Mouse (Mus musculus): ENCODE data around the gene Sh3gl2.

Sh3gl2 gene

DNA sequence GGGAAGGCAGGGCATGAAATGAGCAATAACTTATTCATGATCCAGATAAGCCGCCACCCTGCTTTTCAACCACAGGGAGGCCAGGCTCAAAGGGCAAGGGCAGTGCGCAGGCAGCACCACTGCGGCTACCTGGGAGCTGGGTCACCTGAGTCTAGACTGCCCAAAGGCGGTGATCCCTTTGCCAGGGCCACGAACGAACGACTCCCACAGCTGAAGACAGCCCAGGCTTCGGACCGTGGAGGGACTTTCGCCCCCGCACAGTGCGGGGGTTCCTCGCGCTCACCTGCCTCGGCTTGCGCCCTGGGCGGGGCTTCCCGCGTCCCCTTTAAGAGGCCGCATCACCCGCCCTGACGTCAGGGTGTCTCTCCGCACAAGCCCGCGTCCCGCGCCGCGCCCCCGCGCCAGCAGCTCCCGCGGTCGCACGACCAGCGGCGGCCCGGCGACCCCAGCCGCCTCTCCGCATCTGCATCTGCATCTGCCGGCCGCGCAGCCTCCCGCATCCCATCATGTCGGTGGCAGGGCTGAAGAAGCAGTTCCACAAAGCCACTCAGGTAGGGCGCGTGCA is at the start of gene Sh3gl2:
Gene Sh3gl2, plus strand, starts transcription at position 56 of the 565 bp plus-strand sequence.
- DNase-seq = peak; percentile 76 to 82

DNA sequence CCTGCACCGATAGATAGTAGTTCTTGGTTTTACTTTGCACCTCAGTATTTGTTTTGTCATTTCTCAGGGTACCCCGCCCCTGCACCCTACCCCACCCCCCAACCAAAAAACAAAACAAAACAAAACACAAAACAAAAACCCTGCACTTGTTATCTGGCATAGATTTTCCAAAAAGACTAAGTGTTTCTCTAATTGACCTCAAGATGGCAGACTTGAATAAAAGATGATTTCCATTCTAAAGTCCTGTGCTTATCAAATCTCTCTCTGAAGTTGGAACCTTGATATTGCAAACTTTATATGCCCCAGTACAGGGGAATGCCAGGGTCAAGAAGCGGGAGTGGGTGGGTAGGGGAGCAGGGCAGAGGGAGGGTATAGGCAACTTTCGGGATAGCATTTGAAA is 43.8 kb upstream of the Sh3gl2 start:
- no peak for DNase-seq

- peak; percentile 11 to 68 for DNase-seq
These were observed 42.2 kb upstream of the Sh3gl2 start for GRCm38 (mm10) chr4:85162468-85163312.

GRCm38 (mm10) chr4:85163313-85163615 is 41.7 kb upstream of the Sh3gl2 start:
- peak in 1 of 2 experiments; percentile 10 for DNase-seq

DNA sequence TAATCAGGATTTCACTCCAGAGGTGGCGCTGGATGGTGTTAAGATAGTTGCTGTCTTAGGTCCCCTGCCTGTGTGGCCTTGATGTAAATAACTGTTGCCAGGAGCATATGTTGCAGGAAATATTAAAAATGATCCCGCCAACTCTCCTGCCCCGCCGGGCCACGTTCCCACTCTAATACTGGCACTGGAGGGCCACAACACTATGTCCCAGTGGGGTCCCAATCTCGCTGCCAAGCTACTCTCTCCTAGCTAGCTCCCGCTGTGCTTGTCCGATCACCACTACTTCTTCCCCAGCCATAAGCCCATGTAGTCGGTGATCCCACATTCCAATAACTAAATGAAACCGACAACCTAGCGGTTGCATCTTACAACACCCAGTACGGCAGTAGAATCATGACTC is 36.9 kb upstream of the Sh3gl2 start:
- no peak for DNase-seq

DNA sequence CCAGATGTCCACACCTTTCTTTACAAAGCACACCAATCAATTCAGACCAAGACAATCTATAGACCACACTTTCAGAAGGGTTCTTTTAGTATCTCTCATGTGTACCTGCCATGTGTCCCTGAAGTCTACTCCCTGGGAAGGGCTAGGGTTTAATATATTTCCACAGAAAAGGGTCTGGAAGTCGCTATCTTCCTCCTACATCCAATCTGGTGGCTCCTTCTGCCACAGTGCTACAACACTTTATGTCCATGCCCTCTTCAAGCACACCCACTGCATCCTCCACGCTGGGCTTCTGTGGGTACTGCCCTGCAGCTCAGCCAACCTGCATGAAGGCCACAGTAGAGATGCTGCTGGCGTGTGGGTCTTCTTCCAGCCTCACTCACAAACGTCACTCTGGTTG is 29.5 kb upstream of the Sh3gl2 start:
- DNase-seq = no peak

DNA sequence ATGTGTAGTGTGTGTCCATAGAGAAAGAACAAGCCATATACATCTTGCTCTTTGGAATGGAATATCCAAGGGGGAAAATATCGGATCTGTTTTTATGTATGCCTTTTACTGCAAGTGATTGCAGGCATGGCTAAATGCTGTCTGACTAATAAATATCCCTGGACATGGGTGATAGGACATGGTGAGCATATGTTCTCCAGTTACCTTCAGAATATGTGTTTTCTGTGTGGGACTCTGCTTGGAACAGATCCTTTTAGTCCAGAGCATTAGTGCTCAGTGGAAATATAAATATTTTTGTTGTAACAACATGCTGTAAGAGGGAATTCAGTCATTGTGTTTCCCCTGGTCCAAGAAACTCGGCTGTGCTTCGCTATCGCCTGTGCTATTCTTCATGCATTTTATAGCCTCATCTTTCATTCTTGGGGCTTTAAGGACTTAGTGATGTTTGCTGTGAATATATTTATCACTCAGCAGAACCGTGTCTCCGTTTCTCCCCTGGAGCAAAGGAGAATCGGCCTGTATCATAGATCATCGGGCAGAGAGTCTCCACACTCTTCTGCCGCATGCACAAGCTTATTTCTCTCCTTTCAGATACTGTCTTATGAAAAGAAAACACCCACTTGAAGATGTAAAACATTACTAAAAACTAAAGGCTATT is 26.4 kb upstream of the Sh3gl2 start:
- no peak for DNase-seq

DNA sequence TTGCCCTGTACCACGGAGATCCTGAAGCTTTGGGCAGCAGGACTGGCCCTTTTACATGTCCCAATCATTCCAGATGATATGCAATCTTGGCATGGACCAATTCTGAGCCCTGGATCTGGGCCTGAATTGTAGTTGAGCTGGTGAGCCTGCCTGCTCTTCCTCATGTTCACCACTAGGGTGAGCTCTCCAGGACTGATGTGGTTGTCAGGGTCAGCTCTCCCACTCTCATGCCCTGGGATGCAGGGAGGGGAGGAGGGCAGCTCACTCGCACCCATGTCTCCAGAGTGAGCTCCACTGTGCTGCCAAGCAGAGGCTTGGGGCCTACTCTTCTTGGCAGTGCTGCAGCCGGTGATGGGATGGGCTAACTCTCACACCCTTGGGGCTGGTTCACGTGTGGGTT is 18.9 kb upstream of the Sh3gl2 start:
- peak in 1 of 2 experiments; percentile 6 for DNase-seq

GRCm38 (mm10) chr4:85196201-85196600 is 8.7 kb upstream of the Sh3gl2 start:
- DNase-seq = peak in 1 of 2 experiments; percentile 11

- DNase-seq = no peak
These were observed 6.5 kb upstream of the Sh3gl2 start for GRCm38 (mm10) chr4:85198431-85198830.

DNA sequence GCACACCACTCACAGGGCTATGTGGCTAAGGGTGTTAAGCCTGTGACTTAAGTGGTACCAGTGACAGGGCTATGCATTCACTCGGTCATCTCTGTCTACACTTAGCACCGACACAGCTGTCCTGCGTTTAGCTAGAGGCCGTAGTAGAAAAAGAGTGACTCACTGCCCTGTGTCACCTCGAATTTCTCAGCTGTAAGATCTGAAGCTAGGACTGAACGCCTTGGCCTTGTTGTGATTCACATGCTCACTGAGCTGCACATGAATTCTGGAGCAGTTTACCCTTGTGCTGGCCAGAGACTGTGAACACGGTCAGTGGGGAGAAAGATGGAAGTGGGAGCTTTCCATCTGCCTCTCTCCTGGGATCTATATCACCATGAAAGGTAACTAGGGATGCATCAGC is 2.3 kb upstream of the Sh3gl2 start:
- no peak for DNase-seq

- peak; percentile 30 to 71 for DNase-seq
These were observed 798 bp downstream of the Sh3gl2 start for GRCm38 (mm10) chr4:85205636-85206211.

DNA sequence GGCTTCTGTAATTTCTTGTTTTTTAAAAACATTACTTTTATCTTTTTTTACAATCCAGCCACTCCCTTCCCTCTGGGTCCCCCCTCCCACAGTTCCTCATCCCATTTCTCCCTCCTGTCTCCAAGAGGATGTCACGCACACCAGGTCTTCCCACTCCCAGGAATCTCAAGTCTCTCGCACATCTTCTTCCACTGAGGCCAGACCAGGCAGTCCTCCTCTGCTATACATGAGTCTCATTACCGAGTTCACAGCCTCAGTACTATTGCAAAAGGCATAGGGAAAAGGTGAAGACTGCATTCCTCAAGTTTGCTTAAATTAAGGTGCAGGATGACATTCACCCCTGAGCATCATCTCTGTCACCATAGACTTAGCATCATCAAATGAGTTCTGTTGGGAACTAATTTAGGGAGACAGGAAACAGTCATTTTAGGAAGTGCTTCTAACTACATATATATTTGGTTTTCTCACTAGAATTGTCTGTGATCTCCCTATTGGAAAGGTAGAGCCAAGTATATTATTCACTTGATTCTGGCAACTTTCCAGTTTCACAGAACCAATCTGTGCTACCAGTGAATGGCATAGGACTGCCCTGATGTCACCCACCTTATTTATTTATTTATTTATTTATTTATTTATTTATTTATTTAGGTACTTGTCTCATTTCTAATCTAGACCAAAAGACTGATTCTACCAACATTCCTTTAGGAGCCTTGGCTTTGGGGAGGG is 1.9 kb downstream of the Sh3gl2 start:
- no peak for DNase-seq

- no peak for DNase-seq
These were observed 2.6 kb downstream of the Sh3gl2 start for GRCm38 (mm10) chr4:85207515-85207914.

- no peak for DNase-seq
These were observed 3.6 kb downstream of the Sh3gl2 start for GRCm38 (mm10) chr4:85208531-85208930.

- DNase-seq = no peak
These were observed 6.0 kb downstream of the Sh3gl2 start for GRCm38 (mm10) chr4:85210953-85211352.

- no peak for DNase-seq
These were observed 12.1 kb downstream of the Sh3gl2 start for GRCm38 (mm10) chr4:85217003-85217402.

GRCm38 (mm10) chr4:85222716-85223115 is 17.8 kb downstream of the Sh3gl2 start:
- no peak for DNase-seq

DNA sequence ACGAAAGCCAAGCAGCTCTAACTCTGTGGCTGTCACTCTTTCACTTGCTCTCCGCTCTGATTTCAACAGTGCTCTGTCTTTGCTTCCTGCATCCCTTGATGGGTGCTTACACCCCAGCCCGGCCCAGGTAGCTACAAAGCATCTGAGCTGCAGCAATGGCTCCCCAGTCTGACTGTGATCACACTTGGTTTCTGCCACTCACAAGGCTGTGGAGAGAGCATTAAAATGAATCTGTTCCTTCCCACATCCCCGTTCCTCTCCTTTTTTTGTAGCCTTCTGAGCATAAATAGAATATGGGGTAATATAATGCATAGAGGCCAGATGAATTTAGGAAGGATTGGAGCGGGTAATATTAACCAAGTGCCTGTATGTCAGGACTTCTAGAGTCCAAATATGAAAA is 21.8 kb downstream of the Sh3gl2 start:
- DNase-seq = no peak

DNA sequence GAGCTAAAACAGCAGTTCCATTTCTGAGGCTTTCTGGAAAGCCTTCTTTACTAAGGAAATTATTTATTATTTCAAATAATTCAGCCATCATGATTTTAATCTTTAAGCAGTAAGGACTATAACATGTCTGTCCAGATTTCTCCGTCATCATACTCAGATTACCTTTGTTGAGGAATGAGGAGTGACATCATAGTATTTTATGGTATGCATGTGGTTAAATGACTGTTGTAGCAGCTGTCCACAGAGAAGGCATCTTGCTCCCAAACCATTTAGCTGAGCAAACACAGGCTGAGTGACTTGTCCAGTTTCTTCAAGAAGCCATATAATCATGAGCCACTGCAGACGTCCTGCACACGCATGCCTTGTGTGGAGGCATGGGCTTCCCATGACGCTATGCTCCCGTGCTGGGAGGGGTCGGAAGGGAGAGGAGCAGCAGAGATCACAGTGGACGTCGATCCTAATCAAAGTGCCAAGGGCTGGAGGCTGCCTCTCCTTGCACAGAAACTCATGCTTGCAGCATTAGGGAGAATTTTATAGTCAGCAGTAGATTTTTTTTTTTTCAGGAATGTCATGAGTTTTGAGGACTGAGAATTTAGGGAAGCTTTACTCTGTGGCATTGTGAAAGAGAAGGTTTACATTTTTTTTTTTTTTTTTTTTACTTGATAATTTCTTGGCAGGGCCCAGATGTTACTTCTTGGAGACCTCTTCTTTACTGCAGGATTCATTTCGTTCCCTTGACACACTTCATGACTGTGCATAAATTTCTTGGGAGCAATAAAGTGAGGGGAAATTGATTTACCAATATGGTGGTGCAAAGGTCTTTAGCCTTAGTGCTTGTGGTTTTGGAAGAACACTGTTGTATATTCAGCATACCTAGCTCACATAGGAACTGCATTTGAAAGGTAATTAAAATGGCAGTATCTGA is 23.0 kb downstream of the Sh3gl2 start:
- DNase-seq = no peak

DNA sequence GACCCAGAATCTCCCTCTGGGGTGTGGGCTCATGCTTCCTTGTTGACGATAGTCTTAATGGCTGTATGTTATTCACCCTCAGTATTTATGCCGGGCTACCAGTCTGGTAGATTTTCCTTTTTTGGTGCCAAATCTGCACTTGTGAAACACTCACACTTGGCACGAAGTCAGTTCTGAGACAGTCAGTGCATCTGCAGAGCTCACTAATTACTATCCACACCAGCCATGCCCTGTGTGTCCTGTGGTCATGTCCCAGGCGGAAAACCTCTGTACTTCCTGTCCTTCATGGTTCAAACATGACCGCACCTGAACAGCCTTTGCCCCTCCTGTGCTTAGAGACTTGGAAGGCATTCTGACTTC is 23.6 kb downstream of the Sh3gl2 start:
- no peak for DNase-seq

Data from kidney, postnatal 36 days (tissue).